Mouse (Mus musculus) forebrain, embryonic 13.5 days (tissue): ENCODE results near the gene Alkbh4. TPM values are rescaled to one million over a fixed set of nuclear protein-coding genes. Genes with fewer than 3 reads are reported as not detected.
"Not testable (repeated sequence)": the region's sequence is repeated elsewhere in the genome, so short reads cannot be mapped to it uniquely, and the experiment has no call there.

ENCODE experiments used
- ATAC-seq: fragments of 200-750 bp; cut with Nextera tagmentation; 2 replicates; pipeline ENCODE4 v1.8.0; 2017
- H3K27ac ChIP-seq: fragments of 300-500 bp; sonication (generic); 2 replicates; pipeline ENCODE4 v1.5.1; 2015; ENCODE audit warnings: inconsistent platforms, mild to moderate bottlenecking, moderate library complexity
- H3K27me3 ChIP-seq: fragments of 300-500 bp; sonication (generic); 2 replicates; pipeline ENCODE4 v1.6.1; 2015; ENCODE audit warnings: mild to moderate bottlenecking, inconsistent platforms
- H3K36me3 ChIP-seq: fragments of 300-500 bp; sonication (generic); 2 replicates; pipeline ENCODE4 v1.6.1; 2015; ENCODE audit warnings: mild to moderate bottlenecking, inconsistent platforms; ENCODE audit not compliant: poor library complexity, severe bottlenecking
- H3K4me1 ChIP-seq: fragments of 300-500 bp; sonication (generic); 2 replicates; pipeline ENCODE4 v1.6.1; 2015; ENCODE audit warnings: inconsistent platforms
- H3K4me2 ChIP-seq: fragments of 300-500 bp; sonication (generic); 2 replicates; pipeline ENCODE4 v1.6.1; 2015; ENCODE audit warnings: inconsistent platforms, mild to moderate bottlenecking, moderate library complexity
- H3K4me3 ChIP-seq: fragments of 300-500 bp; sonication (generic); 2 replicates; pipeline ENCODE4 v1.5.1; 2015; ENCODE audit warnings: mild to moderate bottlenecking, inconsistent platforms
- H3K9ac ChIP-seq: fragments of 300-500 bp; sonication (generic); 2 replicates; pipeline ENCODE4 v1.6.1; 2015; ENCODE audit warnings: mild to moderate bottlenecking, inconsistent platforms
- H3K9me3 ChIP-seq: fragments of 300-500 bp; sonication (generic); replicated peaks from 2 replicates; pipeline ENCODE4 v1.6.1; 2016; ENCODE audit warnings: inconsistent platforms
- WGBS: fragments of 180-500 bp; shearing (Covaris S2); methylation state at CpG from one replicate; pipeline ENCODE4 v1.1.7; 2015; 5-methylcytosine and 5-hydroxymethylcytosine counted together
- polyA plus RNA-seq: library from polyadenylated mRNA; unstranded; fragments of >200 nt; fragmentation: Nextera tagmentation; extraction: Ambion mirVana; gene quantifications from 2 replicates; pipeline ENCODE4 v1.2.1, GENCODE M21; 2015

Gene Alkbh4
- polyA plus RNA-seq, 1 experiment from 2014 or later, result 18.4 TPM

DNA sequence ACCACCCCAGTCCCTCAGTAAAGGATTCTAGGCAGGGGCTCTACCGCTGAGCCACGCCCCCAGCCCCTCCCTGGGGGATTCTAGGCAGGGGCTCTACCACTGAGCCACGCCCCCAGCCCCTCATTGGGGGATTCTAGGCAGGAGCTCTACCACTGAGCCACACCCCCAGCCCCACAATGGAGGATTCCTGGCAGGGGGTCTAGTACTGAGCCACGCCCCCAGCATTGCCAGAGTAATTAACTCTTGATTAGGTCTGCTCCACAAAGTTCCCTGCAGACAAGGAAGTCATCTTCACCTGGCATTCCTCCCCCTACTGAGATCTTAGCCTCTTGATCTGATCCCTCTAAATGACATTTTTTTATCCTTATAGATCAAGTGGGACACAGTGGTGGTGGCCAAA is 22.4 kb upstream of the Alkbh4 start:
- H3K36me3 ChIP-seq, H3K9ac ChIP-seq, H3K9me3 ChIP-seq, H3K27ac ChIP-seq, H3K4me2 ChIP-seq, ATAC-seq, H3K27me3 ChIP-seq, H3K4me3 ChIP-seq: not testable (repeated sequence)
- H3K4me1 ChIP-seq, result peaks cover 22% of the 10 kb centered on the region
- WGBS, result 44% methylated on average over 4 of the region's 4 CpGs

DNA sequence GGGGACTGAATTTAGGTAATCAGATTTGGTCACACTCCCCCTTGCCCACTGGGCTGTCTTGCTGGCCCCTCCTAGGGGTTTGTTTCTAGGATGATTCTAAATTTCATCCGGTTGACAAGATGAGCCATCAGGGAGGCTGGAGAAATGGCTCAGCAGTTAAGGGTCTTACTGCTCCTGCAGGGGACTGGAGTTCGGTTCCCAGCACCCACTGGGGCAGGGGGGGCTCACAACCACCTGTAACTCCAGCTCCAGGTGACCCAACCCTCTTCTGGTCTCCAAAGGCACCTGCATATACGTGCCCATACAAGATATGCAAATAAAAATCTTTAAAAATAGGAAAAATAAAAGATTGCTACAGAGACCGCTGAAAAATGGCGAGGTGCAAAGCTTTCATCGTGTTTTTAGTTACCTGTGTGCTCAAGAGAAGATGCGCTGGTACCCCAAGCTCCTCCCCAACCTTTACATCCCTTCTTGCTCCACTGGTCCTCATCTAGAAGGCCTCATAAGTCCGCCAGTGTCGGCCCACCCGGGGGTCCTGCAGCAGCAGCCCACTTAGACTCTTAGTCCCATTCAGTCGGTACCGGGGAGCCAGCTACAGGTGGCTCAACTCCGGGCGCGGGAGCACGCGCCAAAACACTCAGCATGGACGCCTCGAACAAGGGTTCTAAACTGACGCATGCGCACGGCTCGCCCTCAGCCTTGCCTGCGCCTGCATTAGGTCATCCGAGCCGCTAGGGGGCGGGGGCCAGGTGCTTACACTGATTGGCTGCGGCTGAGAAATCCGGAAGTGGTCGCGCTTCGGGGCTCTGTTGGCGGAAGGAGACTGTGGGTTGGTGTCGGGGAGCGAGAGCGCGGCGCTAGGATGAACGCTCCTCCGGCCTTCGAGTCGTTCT is 19.8 kb upstream of the Alkbh4 start, which contains the start of gene Polr2j:
TSS of gene Polr2j (plus strand) at position 741 of the 893 bp plus-strand sequence.
- Histone ChIP-seq H3K9ac (peak within 1 kb of the TSS; percentile 86), H3K4me1 (peaks cover 22% of the 10 kb centered on the region), H3K27ac (peak within 1 kb of the TSS; percentile 19; the same call in 1 of the 2 replicates), H3K27me3 (no peaks in the 10 kb centered on the region), H3K36me3 (peaks cover 20% of the 10 kb centered on the region), H3K4me3 (peak within 1 kb of the TSS; percentile 75), H3K4me2 (peak within 1 kb of the TSS; percentile 88), H3K9me3 (no peaks in the 10 kb centered on the region)
- 3% methylated on average over 42 of the region's 42 CpGs for WGBS
- peak; percentile 97 for ATAC-seq

DNA sequence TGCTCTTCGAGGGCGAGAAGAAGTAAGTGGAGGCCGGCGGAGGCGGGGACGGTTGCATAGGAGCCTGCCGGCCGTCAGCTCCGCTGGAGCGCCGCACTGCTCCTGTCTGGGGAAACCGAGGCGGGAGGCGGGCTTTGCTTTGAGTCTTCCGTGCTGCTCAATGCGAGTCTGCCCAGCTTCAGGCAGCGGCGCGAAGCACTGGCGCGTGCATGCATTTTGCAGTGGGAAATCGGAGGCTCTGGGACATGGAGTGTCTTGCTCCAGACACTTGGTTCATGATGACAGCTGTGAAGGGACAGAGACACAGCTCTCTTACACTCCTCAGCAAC is 19.2 kb upstream of the Alkbh4 start:
- Histone ChIP-seq H3K36me3 (peaks cover 27% of the 10 kb centered on the region), H3K27ac (no peak overlapping the region; the same call in 1 of the 2 replicates), H3K9ac (peak overlapping the region; percentile 86), H3K4me1 (peaks cover 22% of the 10 kb centered on the region), H3K4me2 (peak overlapping the region; percentile 88), H3K9me3 (no peaks in the 10 kb centered on the region), H3K27me3 (no peaks in the 10 kb centered on the region), H3K4me3 (peak overlapping the region; percentile 75)
- ATAC-seq, result peak; percentile 79
- under 1% methylated on average over 22 of the region's 22 CpGs for WGBS

DNA sequence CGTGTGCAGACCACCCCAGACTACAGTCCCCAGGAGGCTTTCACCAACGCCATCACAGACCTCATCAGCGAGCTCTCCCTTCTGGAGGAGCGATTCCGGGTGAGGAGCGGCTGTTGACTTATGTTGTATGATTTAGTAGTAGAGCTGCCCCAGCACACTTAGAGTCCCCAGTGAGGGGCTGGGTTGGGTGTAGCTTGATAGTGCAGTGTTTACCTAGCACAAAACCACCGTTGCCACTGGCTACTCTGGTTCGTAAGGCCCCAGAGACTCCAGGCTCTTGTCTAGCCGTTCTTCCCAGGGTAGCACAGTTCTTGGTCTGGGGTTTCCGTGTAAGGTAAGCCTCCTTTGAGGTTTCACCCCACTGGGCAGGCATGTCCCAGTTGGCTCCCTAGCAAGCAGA is 13.8 kb upstream of the Alkbh4 start:
- WGBS, result 89% methylated on average over 10 of the region's 10 CpGs
- peaks cover 80% of the 10 kb centered on the region for H3K36me3 ChIP-seq
- no peak for ATAC-seq
- H3K4me2 ChIP-seq, result no peak overlapping the region
- peaks cover 12% of the 10 kb centered on the region for H3K4me1 ChIP-seq
- H3K9ac ChIP-seq, result no peak overlapping the region
- H3K9me3 ChIP-seq, result no peaks in the 10 kb centered on the region
- H3K27me3 ChIP-seq, result no peaks in the 10 kb centered on the region
- H3K4me3 ChIP-seq, result no peak overlapping the region
- H3K27ac ChIP-seq, result no peak overlapping the region

DNA sequence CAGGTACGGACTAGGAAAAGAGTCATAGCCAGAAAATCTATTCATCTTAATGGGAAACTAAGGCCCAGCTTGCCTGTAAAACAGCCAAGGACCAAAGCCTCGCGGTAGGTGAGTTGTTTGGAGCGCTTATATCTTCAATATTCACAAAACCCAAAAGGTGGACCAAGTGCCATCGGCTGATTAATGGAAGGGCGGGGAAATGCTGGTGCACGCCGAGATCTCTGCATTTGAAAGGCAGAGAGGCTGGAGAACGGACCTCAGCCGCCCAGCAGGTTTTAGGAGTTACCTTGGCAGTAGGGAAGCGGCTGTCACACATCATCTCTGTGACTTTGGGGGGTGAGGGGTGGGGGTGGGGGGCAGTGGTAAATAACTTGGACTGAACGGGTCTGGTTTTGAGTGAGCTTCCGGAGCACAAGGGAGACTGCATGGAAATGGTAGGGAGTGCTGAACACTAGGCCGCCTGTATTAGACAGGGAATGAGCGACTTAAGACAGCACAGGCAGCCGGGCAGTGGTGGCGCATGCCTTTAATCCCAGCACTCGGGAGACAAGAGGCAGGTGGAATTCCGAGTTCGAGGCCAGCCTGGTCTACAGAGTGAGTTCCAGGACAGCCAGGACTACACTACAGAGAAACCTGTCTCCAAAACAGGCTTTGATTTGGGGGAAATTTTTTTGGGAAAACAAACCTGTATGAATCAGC is 495 bp downstream of the Alkbh4 start:
- peaks cover 50% of the 10 kb centered on the region for H3K36me3 ChIP-seq
- no peak overlapping the region for H3K27ac ChIP-seq
- no peaks in the 10 kb centered on the region for H3K27me3 ChIP-seq
- H3K4me1 ChIP-seq, result peaks cover 25% of the 10 kb centered on the region
- peak overlapping the region; percentile 81 for H3K4me2 ChIP-seq
- H3K9ac ChIP-seq, result peak overlapping the region; percentile 85
- peak; percentile 6; the same call in 1 of the 2 replicates for ATAC-seq
- H3K9me3 ChIP-seq, result no peaks in the 10 kb centered on the region
- WGBS, result 9% methylated on average over 20 of the region's 20 CpGs
- H3K4me3 ChIP-seq, result peak overlapping the region; percentile 77

DNA sequence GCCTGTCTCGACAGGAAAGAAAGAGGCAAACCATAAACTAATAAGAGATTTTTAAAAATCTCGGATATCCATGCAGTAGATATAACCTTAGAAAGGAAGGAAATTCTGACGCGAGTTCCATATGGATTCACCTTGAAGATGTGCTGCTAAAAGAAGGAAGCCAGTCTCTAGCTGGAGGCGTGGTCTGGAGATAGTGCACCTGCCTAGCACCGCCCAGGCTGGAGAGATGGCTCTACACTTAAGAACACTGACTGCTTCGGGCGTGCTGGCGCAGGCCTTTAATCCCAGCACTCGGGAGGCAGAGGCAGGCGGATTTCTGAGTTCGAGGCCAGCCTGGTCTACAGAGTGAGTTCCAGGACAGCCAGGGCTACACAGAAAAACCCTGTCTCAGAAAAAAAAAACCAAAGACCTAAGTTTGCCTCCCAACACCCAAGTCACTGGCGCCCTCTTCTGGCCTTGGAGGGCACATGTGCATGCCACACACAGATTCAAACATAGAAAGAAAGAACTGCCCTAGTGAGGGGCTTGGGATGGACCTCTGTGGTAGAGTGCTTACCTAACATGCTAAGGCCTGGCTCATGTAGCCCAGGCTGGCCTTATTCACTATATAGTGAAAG is 1.8 kb downstream of the Alkbh4 start:
- ATAC-seq, result no peak
- no peaks in the 10 kb centered on the region for H3K9me3 ChIP-seq
- H3K4me1 ChIP-seq, result peaks cover 25% of the 10 kb centered on the region
- H3K27me3 ChIP-seq, result no peaks in the 10 kb centered on the region
- no peak overlapping the region for H3K4me3 ChIP-seq
- no peak overlapping the region for H3K9ac ChIP-seq
- no peak overlapping the region for H3K4me2 ChIP-seq
- 76% methylated on average over 13 of the region's 13 CpGs for WGBS
- H3K27ac ChIP-seq, result no peak overlapping the region
- peaks cover 49% of the 10 kb centered on the region for H3K36me3 ChIP-seq

DNA sequence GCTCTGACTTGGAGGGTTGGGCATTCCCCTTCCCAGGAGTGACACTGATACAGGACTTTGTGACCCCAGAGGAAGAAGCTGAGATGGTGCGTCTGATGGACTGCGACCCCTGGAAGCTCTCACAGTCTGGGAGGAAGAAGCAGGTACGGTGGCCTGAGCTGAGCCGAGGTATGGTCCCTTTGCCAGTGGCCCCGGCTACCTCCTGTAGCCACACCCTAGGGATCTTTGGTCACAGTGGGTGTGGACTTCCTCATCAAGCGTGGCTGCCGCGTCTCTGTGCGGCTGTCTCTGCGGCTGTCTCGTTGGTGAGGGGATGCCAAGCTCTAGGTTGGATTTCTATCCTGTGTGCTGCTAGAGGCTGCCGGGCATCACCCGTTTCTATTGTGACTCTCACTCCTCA is 3.4 kb downstream of the Alkbh4 start:
- H3K27me3 ChIP-seq, result no peaks in the 10 kb centered on the region
- no peak overlapping the region for H3K4me2 ChIP-seq
- H3K27ac ChIP-seq, result no peak overlapping the region
- H3K9ac ChIP-seq, result no peak overlapping the region
- H3K4me3 ChIP-seq, result no peak overlapping the region
- WGBS, result 94% methylated on average over 13 of the region's 13 CpGs
- ATAC-seq, result no peak
- H3K9me3 ChIP-seq, result no peaks in the 10 kb centered on the region
- H3K36me3 ChIP-seq, result peaks cover 34% of the 10 kb centered on the region
- peaks cover 24% of the 10 kb centered on the region for H3K4me1 ChIP-seq

DNA sequence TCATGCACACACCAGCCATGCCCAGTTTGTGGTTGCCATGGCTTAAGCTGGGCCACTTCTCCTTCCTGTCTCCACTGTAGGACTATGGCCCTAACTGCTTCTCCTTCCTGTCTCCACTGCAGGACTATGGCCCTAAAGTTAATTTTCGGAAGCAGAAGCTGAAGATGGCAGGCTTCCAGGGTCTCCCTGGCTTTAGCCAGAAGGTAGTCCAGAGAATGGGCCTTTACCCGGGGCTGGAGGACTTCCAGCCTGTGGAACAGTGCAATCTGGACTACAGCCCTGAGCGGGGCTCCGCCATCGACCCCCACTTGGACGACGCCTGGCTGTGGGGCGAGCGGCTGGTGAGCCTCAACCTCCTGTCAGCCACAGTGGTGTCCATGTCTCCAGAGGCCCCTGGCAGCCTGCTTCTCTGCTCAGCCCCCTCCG is 4.1 kb downstream of the Alkbh4 start:
- H3K4me3 ChIP-seq, result no peak overlapping the region
- no peak overlapping the region for H3K27ac ChIP-seq
- no peak overlapping the region for H3K9ac ChIP-seq
- no peak for ATAC-seq
- no peaks in the 10 kb centered on the region for H3K9me3 ChIP-seq
- WGBS, result 93% methylated on average over 10 of the region's 10 CpGs
- peaks cover 17% of the 10 kb centered on the region for H3K4me1 ChIP-seq
- no peaks in the 10 kb centered on the region for H3K27me3 ChIP-seq
- H3K4me2 ChIP-seq, result no peak overlapping the region
- H3K36me3 ChIP-seq, result peaks cover 34% of the 10 kb centered on the region

DNA sequence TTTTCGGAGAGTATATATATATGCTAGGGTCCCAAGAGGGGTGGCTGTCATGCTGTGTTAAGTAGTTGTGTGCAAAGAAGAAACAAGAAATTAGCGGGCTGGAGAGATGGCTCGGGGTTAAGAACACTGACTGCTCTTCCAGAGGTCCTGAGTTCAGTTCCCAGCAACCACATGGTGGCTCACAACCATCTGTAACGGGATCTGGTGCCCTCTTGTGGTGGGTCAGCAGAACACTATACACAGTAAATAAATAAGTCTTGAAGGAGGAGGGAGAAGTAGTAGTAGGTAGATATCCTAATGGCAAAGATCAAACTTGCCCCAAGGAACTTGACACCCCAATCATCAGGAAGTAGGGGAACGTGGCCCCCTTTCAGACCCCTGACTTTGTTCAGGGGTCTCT is 6.8 kb downstream of the Alkbh4 start:
- no peak overlapping the region for H3K9ac ChIP-seq
- peaks cover 34% of the 10 kb centered on the region for H3K36me3 ChIP-seq
- 91% methylated on average over 5 of the region's 5 CpGs for WGBS
- no peaks in the 10 kb centered on the region for H3K4me1 ChIP-seq
- no peak overlapping the region for H3K4me2 ChIP-seq
- no peak for ATAC-seq
- no peak overlapping the region for H3K4me3 ChIP-seq
- H3K9me3 ChIP-seq, result no peaks in the 10 kb centered on the region
- no peak overlapping the region for H3K27ac ChIP-seq
- H3K27me3 ChIP-seq, result no peaks in the 10 kb centered on the region

DNA sequence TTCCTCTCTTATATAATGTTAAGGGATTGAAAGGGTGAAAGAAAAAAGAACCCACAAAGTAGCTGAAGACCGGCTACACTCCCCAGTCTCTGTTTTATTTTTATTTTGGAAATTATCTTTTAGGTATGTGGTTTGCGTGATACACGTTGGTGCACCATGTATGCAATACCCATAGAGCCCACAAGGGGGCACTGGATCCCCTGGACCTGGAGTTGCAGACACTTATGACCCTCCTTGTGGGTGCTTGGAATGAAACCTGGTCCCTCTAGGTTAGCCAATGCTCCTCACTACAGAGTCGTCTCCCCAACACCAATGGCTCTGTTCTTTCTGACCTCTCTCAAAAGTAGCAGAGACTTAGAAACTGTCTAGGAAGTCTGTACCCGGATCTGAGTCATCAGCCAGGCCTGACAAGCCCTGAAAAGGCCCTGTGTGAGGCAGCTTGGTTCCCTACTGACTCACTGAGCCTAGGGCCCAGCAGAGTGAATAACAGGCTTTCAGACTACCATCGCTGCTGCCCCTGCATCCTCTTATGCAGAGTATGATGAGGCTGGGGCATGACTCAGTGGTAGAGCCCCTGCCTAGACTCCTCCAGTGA is 7.3 kb downstream of the Alkbh4 start:
- Histone ChIP-seq H3K9me3 (no peaks in the 10 kb centered on the region), H3K4me2 (no peak overlapping the region), H3K4me3 (no peak overlapping the region), H3K36me3 (peaks cover 34% of the 10 kb centered on the region), H3K4me1 (no peaks in the 10 kb centered on the region), H3K27ac (no peak overlapping the region), H3K9ac (no peak overlapping the region), H3K27me3 (no peaks in the 10 kb centered on the region)
- 90% methylated on average over 6 of the region's 6 CpGs for WGBS
- ATAC-seq, result no peak

DNA sequence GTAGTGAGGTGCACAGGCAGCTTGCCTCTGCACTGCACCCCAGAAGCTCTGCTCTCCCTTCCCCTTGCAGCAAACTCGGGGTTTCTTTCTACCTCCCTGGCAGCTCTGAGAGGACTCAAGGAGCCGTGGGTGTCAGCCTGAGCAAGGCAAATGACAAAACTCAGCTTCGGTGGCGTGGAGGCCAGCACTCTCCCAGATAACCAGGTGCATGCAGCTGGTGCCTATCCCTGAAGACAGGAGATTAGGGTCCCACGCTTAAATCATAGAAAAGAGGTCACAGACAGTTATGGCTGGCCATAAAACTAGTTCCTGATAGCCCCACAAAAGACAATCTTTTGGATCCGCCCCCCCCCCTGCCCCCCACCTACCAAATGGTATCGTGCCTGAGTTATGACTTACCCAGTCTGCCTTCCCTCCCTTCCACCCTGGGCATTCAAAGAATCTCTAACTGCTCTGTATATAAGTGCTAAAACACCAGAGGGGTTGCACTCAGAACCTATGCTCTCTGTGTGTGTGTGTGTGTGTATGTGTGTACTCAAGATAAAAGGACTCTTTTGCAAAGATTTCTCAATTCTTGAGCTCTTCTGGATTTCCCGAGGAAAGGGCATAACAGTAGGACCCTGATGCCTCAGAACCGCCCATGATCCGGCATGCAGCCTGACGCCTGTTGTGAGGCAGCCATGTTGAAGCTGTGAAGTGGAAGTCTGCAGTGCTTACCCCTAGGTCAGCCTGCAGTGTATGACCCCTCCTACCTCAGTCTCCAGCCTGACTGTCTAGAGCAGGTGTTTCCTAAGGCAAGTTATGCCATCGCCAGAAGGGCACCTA is 8.9 kb downstream of the Alkbh4 start:
- no peaks in the 10 kb centered on the region for H3K4me1 ChIP-seq
- WGBS, result 84% methylated on average over 12 of the region's 12 CpGs
- H3K27ac ChIP-seq, result no peak overlapping the region
- H3K4me3 ChIP-seq, result no peak overlapping the region
- no peak for ATAC-seq
- no peaks in the 10 kb centered on the region for H3K9me3 ChIP-seq
- H3K27me3 ChIP-seq, result no peaks in the 10 kb centered on the region
- no peak overlapping the region for H3K4me2 ChIP-seq
- H3K9ac ChIP-seq, result no peak overlapping the region
- peaks cover 28% of the 10 kb centered on the region for H3K36me3 ChIP-seq
